Mouse (Mus musculus): Measurements from ENCODE around the gene Dlx3. TPM values are rescaled to one million over a fixed set of nuclear protein-coding genes. Genes with fewer than 3 reads are reported as not detected.
A peak's percentile ranks its signal among the peaks of the same experiment; 100 is the strongest.

The Dlx3 gene
- total RNA-seq, 2 experiments from 2014 or later = not detected

- DNase-seq (ENCODE audit: low spot score in 2 of 2) = no peak
These were observed 30.5 kb downstream of the Dlx3 start for GRCm38 (mm10) chr11:95150269-95151049.

GRCm38 (mm10) chr11:95153116-95153515 lies 33.2 kb downstream of the Dlx3 start:
- no peak for DNase-seq (ENCODE audit: low spot score in 2 of 2)

- no peak for DNase-seq (ENCODE audit: low spot score in 2 of 2)
These were observed 33.8 kb downstream of the Dlx3 start for GRCm38 (mm10) chr11:95153681-95154080.

GRCm38 (mm10) chr11:95155511-95155910 lies 35.6 kb downstream of the Dlx3 start:
- DNase-seq (ENCODE audit: low spot score in 2 of 2) = no peak

GRCm38 (mm10) chr11:95157356-95157755 lies 37.4 kb downstream of the Dlx3 start:
- no peak for DNase-seq (ENCODE audit: low spot score in 2 of 2)

- DNase-seq (ENCODE audit: low spot score in 2 of 2) = no peak
These were observed 38.0 kb downstream of the Dlx3 start for GRCm38 (mm10) chr11:95157872-95158271.

GRCm38 (mm10) chr11:95159763-95160371 lies 39.9 kb downstream of the Dlx3 start:
- DNase-seq (ENCODE audit: low spot score in 2 of 2) = no peak

GRCm38 (mm10) chr11:95160693-95161092 lies 40.8 kb downstream of the Dlx3 start:
- DNase-seq (ENCODE audit: low spot score in 2 of 2) = peak in 1 of 2 experiments; percentile 29

- DNase-seq (ENCODE audit: low spot score in 2 of 2) = no peak
These were observed 41.8 kb downstream of the Dlx3 start for GRCm38 (mm10) chr11:95161708-95162107.

- DNase-seq (ENCODE audit: low spot score in 2 of 2) = peak in 1 of 2 experiments; percentile 12
These were observed 45.9 kb downstream of the Dlx3 start for GRCm38 (mm10) chr11:95165857-95166256.

Other genes starting within 250 kb of the Dlx3 start
- gene Col1a1, start 183.9 kb upstream of the Dlx3 start, total RNA-seq (2021) = 10 to 100 TPM; 20.4 to 40.2 TPM
- gene Hils1, start 152.5 kb upstream of the Dlx3 start, total RNA-seq (2021) = not detected
- gene Sgca, start 143.8 kb upstream of the Dlx3 start, total RNA-seq (2021) = under 1 TPM in 1 of 2 experiments, not detected in 1; 0.80 TPM
- gene Ppp1r9b, start 129.1 kb upstream of the Dlx3 start, total RNA-seq (2021) = 100 to 1,000 TPM; 107 to 115 TPM
- 1 to 10 TPM; 3.7 TPM for gene Samd14, start 110.2 kb upstream of the Dlx3 start, total RNA-seq (2021)
- 100 to 1,000 TPM in 1 of 2 experiments, 10 to 100 TPM in 1; 84.1 to 111 TPM for gene Pdk2, start 78.8 kb upstream of the Dlx3 start, total RNA-seq (2021)
- gene Itga3, start 43.3 kb upstream of the Dlx3 start, total RNA-seq (2021) = 10 to 100 TPM; 33.9 to 44.6 TPM
- gene Dlx4, start 26.1 kb downstream of the Dlx3 start, total RNA-seq (2021) = not detected
- gene Tac4, start 141.4 kb downstream of the Dlx3 start, total RNA-seq (2021) = not detected
- gene Kat7, start 190.1 kb downstream of the Dlx3 start, total RNA-seq (2021) = 10 to 100 TPM; 54.9 to 59.0 TPM
- gene Fam117a, start 216.9 kb downstream of the Dlx3 start, total RNA-seq (2021) = 10 to 100 TPM; 11.7 to 21.8 TPM